Mouse (Mus musculus) liver, embryonic 11.5 days (tissue): Measurements from ENCODE around the gene Rcl1. TPM values are rescaled to one million over a fixed set of nuclear protein-coding genes. Genes with fewer than 3 reads are reported as not detected.
A peak's percentile ranks its signal among the peaks of the same experiment; 100 is the strongest.

Experiments
- ATAC-seq: fragments of 200-750 bp; cut with Nextera tagmentation; replicated peaks from 2 replicates; pipeline ENCODE4 v1.8.0; 2017; ENCODE audit warnings: moderate number of reproducible peaks, mild to moderate bottlenecking, moderate TSS enrichment, moderate library complexity; ENCODE audit not compliant: low FRiP score
- DNase-seq: peaks from one replicate; pipeline ENCODE4 v3.0.0-alpha.2; 2017; ENCODE audit warnings: low spot score
- H3K27ac ChIP-seq: fragments of 300-500 bp; sonication (generic); 2 replicates; pipeline ENCODE4 v1.5.1; 2014; ENCODE audit warnings: mild to moderate bottlenecking, low read depth, low read length, control low read depth
- H3K27me3 ChIP-seq: fragments of 300-500 bp; sonication (generic); replicated peaks from 2 replicates; pipeline ENCODE4 v1.6.1; 2014; ENCODE audit warnings: low read length, mixed read lengths; ENCODE audit not compliant: control insufficient read depth, insufficient read depth
- H3K36me3 ChIP-seq: fragments of 300-500 bp; sonication (generic); 2 replicates; pipeline ENCODE4 v1.6.1; 2014; ENCODE audit warnings: mild to moderate bottlenecking, low read length, moderate library complexity, mixed read lengths; ENCODE audit not compliant: control insufficient read depth, insufficient read depth
- H3K4me1 ChIP-seq: fragments of 300-500 bp; sonication (generic); replicated peaks from 2 replicates; pipeline ENCODE4 v1.6.1; 2014; ENCODE audit warnings: low read length, mixed read lengths; ENCODE audit not compliant: control insufficient read depth, insufficient read depth
- H3K4me2 ChIP-seq: fragments of 300-500 bp; sonication (generic); 2 replicates; pipeline ENCODE4 v1.6.1; 2014; ENCODE audit warnings: mild to moderate bottlenecking, control low read depth, moderate library complexity
- H3K4me3 ChIP-seq: fragments of 300-500 bp; sonication (generic); 2 replicates; pipeline ENCODE4 v1.5.1; 2014; ENCODE audit warnings: low read depth, low read length, control low read depth
- H3K9ac ChIP-seq: fragments of 300-500 bp; sonication (generic); 2 replicates; pipeline ENCODE4 v1.6.1; 2014; ENCODE audit warnings: low read depth, low read length, control low read depth
- H3K9me3 ChIP-seq: fragments of 300-500 bp; sonication (generic); 2 replicates; pipeline ENCODE4 v1.6.1; 2016; ENCODE audit warnings: low read length, inconsistent platforms, mixed read lengths; ENCODE audit not compliant: control insufficient read depth
- WGBS: fragments of 180-500 bp; shearing (Covaris S2); extraction: QIAGEN DNeasy Blood & Tissue Kit; methylation state at CpG from one replicate; pipeline ENCODE4 v1.1.7; 2014; 5-methylcytosine and 5-hydroxymethylcytosine counted together
- polyA plus RNA-seq: library from polyadenylated mRNA; unstranded; fragments of >200 nt; fragmentation: Nextera tagmentation; extraction: Ambion mirVana; gene quantifications from 2 replicates; pipeline ENCODE4 v1.2.1, GENCODE M21; 2014

Gene Rcl1
- polyA plus RNA-seq, 1 experiment from 2014 or later, result 114 TPM

- 92% methylated on average over 6 of the region's 6 CpGs for WGBS
- Histone ChIP-seq H3K4me2 (no peak overlapping the region), H3K4me3 (no peak overlapping the region), H3K36me3 (peaks cover 24% of the 10 kb centered on the region), H3K4me1 (no peaks in the 10 kb centered on the region; the same call in 1 of the 2 replicates), H3K27ac (no peak overlapping the region), H3K27me3 (no peaks in the 10 kb centered on the region), H3K9ac (no peak overlapping the region), H3K9me3 (no peaks in the 10 kb centered on the region)
- ATAC-seq, result no peak
- no peak for DNase-seq
Observed at GRCm38 (mm10) chr19:29116796-29117195, 15.6 kb downstream of the Rcl1 start.

- Histone ChIP-seq H3K9me3 (no peaks in the 10 kb centered on the region), H3K4me3 (no peak overlapping the region), H3K9ac (no peak overlapping the region), H3K27ac (no peak overlapping the region), H3K4me1 (no peaks in the 10 kb centered on the region; the same call in 1 of the 2 replicates), H3K27me3 (no peaks in the 10 kb centered on the region), H3K36me3 (peaks cover 27% of the 10 kb centered on the region), H3K4me2 (no peak overlapping the region)
- 91% methylated on average over 13 of the region's 13 CpGs for WGBS
- DNase-seq, result no peak
- ATAC-seq, result no peak
Observed at GRCm38 (mm10) chr19:29118196-29118595, 17.0 kb downstream of the Rcl1 start.

GRCm38 (mm10) chr19:29120311-29120710 is 19.1 kb downstream of the Rcl1 start:
- Histone ChIP-seq H3K27me3 (no peaks in the 10 kb centered on the region), H3K36me3 (peaks cover 25% of the 10 kb centered on the region), H3K4me2 (no peak overlapping the region), H3K4me1 (no peaks in the 10 kb centered on the region), H3K27ac (no peak overlapping the region), H3K4me3 (no peak overlapping the region), H3K9me3 (no peaks in the 10 kb centered on the region), H3K9ac (no peak overlapping the region)
- DNase-seq (no peak), ATAC-seq (no peak)
- WGBS, result 86% methylated on average over 6 of the region's 6 CpGs

- H3K27me3 ChIP-seq, result no peaks in the 10 kb centered on the region
- DNase-seq (no peak), ATAC-seq (no peak)
- no peak overlapping the region for H3K9ac ChIP-seq
- H3K36me3 ChIP-seq, result peaks cover 25% of the 10 kb centered on the region
- no peak overlapping the region for H3K4me2 ChIP-seq
- H3K9me3 ChIP-seq, result no peaks in the 10 kb centered on the region
- no peaks in the 10 kb centered on the region for H3K4me1 ChIP-seq
- H3K27ac ChIP-seq, result no peak overlapping the region
- no peak overlapping the region for H3K4me3 ChIP-seq
- 84% methylated on average over 9 of the region's 9 CpGs for WGBS
Observed at GRCm38 (mm10) chr19:29121394-29121793, 20.2 kb downstream of the Rcl1 start.

- Histone ChIP-seq H3K9me3 (no peaks in the 10 kb centered on the region), H3K9ac (no peak overlapping the region), H3K27ac (no peak overlapping the region), H3K4me3 (no peak overlapping the region), H3K4me2 (no peak overlapping the region), H3K27me3 (no peaks in the 10 kb centered on the region), H3K36me3 (peaks cover 18% of the 10 kb centered on the region), H3K4me1 (peaks cover 5% of the 10 kb centered on the region; the same call in 1 of the 2 replicates)
- 90% methylated on average over 13 of the region's 13 CpGs for WGBS
- ATAC-seq (no peak), DNase-seq (no peak)
Observed at GRCm38 (mm10) chr19:29124886-29125585, 23.9 kb downstream of the Rcl1 start.

- H3K9me3 ChIP-seq, result no peaks in the 10 kb centered on the region
- peaks cover 5% of the 10 kb centered on the region; the same call in 1 of the 2 replicates for H3K4me1 ChIP-seq
- peaks cover 24% of the 10 kb centered on the region for H3K36me3 ChIP-seq
- H3K27me3 ChIP-seq, result no peaks in the 10 kb centered on the region
- no peak overlapping the region for H3K4me3 ChIP-seq
- no peak overlapping the region for H3K9ac ChIP-seq
- ATAC-seq (no peak), DNase-seq (no peak)
- H3K27ac ChIP-seq, result 0 out of 2 replicates have a peak overlapping the region, but pooled peaks have one; percentile 8
- 0 out of 2 replicates have a peak overlapping the region, but pooled peaks have one; percentile 7 for H3K4me2 ChIP-seq
- 88% methylated on average over 12 of the region's 12 CpGs for WGBS
Observed at GRCm38 (mm10) chr19:29126347-29127015, 25.3 kb downstream of the Rcl1 start.

- Histone ChIP-seq H3K9me3 (no peaks in the 10 kb centered on the region), H3K27me3 (no peaks in the 10 kb centered on the region), H3K4me1 (peaks cover 5% of the 10 kb centered on the region; the same call in 1 of the 2 replicates), H3K27ac (no peak overlapping the region), H3K4me3 (no peak overlapping the region), H3K36me3 (peaks cover 29% of the 10 kb centered on the region), H3K9ac (no peak overlapping the region), H3K4me2 (no peak overlapping the region)
- DNase-seq (no peak), ATAC-seq (no peak)
- 64% methylated on average over 6 of the region's 6 CpGs for WGBS
Observed at GRCm38 (mm10) chr19:29127331-29127730, 26.2 kb downstream of the Rcl1 start.

GRCm38 (mm10) chr19:29128217-29128616 is 27.0 kb downstream of the Rcl1 start:
- Histone ChIP-seq H3K4me2 (no peak overlapping the region), H3K4me1 (peaks cover 5% of the 10 kb centered on the region; the same call in 1 of the 2 replicates), H3K4me3 (no peak overlapping the region), H3K36me3 (peaks cover 28% of the 10 kb centered on the region), H3K27ac (peak overlapping the region; percentile 63), H3K9me3 (no peaks in the 10 kb centered on the region), H3K27me3 (no peaks in the 10 kb centered on the region), H3K9ac (no peak overlapping the region)
- 69% methylated on average over 6 of the region's 6 CpGs for WGBS
- no peak for ATAC-seq
- DNase-seq, result no peak
